In genomic region chr2:154423548-154423947, GRCm38 (mm10) we compare ENCODE assay signal across 24 mouse cellular contexts. TPM values are rescaled to one million over a fixed set of nuclear protein-coding genes. Genes with fewer than 3 reads are reported as not detected.
DNase-seq lines count a peak whose midpoint lies in the region; ATAC-seq and TF ChIP-seq lines count a peak whose summit lies in the region.
"Had no signal": no experiment of that assay in that cellular context is flagged by ENCODE, and none has a peak within 500 bp of the region (broad histone marks: within the 10 kb centered on the region; RNA-seq: fewer than 3 reads in every experiment).

No protein-coding gene starts in this region.

- peak overlapping the region; percentile 82 for H3K4me3 ChIP-seq in E14TG2a.4 (replicated peaks; ENCODE audit: low read length)
- H3K4me3 ChIP-seq in forebrain, embryonic 11.5 days (ENCODE audit: low read depth, low read length) = no peak overlapping the region
- H3K4me3 ChIP-seq: embryonic facial prominence, embryonic 10.5 days; embryonic facial prominence, embryonic 12.5 days; forebrain, embryonic 12.5 days had no signal

- peaks cover 70% of the 10 kb centered on the region for H3K4me1 ChIP-seq in E14TG2a.4 (replicated peaks; ENCODE audit: low read depth, low read length)
- H3K4me1 ChIP-seq in forebrain, embryonic 11.5 days (replicated peaks; ENCODE audit: control insufficient read depth, insufficient read depth, low read length) = peaks cover 12% of the 10 kb centered on the region; the same call in 1 of the 2 replicates

- H3K4me2 ChIP-seq in forebrain, embryonic 11.5 days (ENCODE audit: low read depth, low read length, severe bottlenecking) = no peak overlapping the region
- H3K4me2 ChIP-seq: embryonic facial prominence, embryonic 12.5 days; forebrain, embryonic 12.5 days had no signal

- H3K9ac ChIP-seq in forebrain, embryonic 11.5 days (ENCODE audit: low read length) = no peak overlapping the region
- H3K9ac ChIP-seq: embryonic facial prominence, embryonic 12.5 days; forebrain, embryonic 12.5 days; forebrain, postnatal 0 days had no signal

- no peak overlapping the region for H3K27ac ChIP-seq in forebrain, embryonic 11.5 days (ENCODE audit: low read depth, low read length)
- H3K27ac ChIP-seq: embryonic facial prominence, embryonic 10.5 days; embryonic facial prominence, embryonic 12.5 days; forebrain, embryonic 12.5 days had no signal

- no peak for TF ChIP-seq CTCF in E14TG2a.4 (conservative IDR thresholded peaks at IDR 0.05; ENCODE audit: low read length)

- no peaks in the 10 kb centered on the region for H3K27me3 ChIP-seq in E14TG2a.4 (ENCODE audit: insufficient read depth, low read length)
- no peaks in the 10 kb centered on the region; the same call in 1 of the 2 replicates for H3K27me3 ChIP-seq in forebrain, embryonic 11.5 days (ENCODE audit: control insufficient read depth, insufficient read depth, low read length)
- H3K27me3 ChIP-seq: Patski had no signal

- H3K36me3 ChIP-seq in E14TG2a.4 (ENCODE audit: insufficient read depth, low read length) = peaks cover 6% of the 10 kb centered on the region
- H3K36me3 ChIP-seq in forebrain, embryonic 11.5 days (ENCODE audit: control insufficient read depth, insufficient read depth, low read length) = no peaks in the 10 kb centered on the region
- H3K36me3 ChIP-seq: embryonic facial prominence, embryonic 10.5 days; embryonic facial prominence, embryonic 12.5 days; forebrain, embryonic 12.5 days; G1E had no signal

- no peak for ATAC-seq in forebrain, embryonic 11.5 days (replicated peaks; ENCODE audit: low FRiP score)
- ATAC-seq: activated CD4-positive, CD25-positive, alpha-beta regulatory T cell, adult 4 months; CD4-positive, CD25-positive, alpha-beta regulatory T cell, adult 4 months; forebrain, embryonic 14.5 days; forebrain, postnatal 0 days; Patski had no signal

- DNase-seq in ES-CJ7 (ENCODE audit: low read depth, low spot score) = peak; percentile 91
- peak; percentile 80 for DNase-seq in R1 (ENCODE audit: low read depth, low spot score)
- DNase-seq in heart, adult 9 months (ENCODE audit: low spot score in 2 of 2) = no peak
- no peak for DNase-seq in adrenal gland, adult 8-10 months
- no peak for DNase-seq in forebrain, embryonic 11.5 days (ENCODE audit: low spot score)
- DNase-seq: adrenal gland, postnatal 14 days; adrenal gland, postnatal 36 days; B cell, adult 2 months; cerebellum, adult 11-12 months; cerebellum, adult 2 months; cerebellum, adult 9-10 months; cerebellum, postnatal 10 days; cerebellum, postnatal 25 days; forebrain, postnatal 0 days had no signal

- no peaks in the 10 kb centered on the region for H3K9me3 ChIP-seq in E14TG2a.4 (ENCODE audit: low read length)
- no peaks in the 10 kb centered on the region for H3K9me3 ChIP-seq in forebrain, embryonic 11.5 days (ENCODE audit: control insufficient read depth, low read length)
- H3K9me3 ChIP-seq: embryonic facial prominence, embryonic 10.5 days; embryonic facial prominence, embryonic 12.5 days; forebrain, embryonic 12.5 days had no signal

- WGBS in forebrain, embryonic 11.5 days = 90% methylated on average over 2 of the region's 2 CpGs

RNA-seq across cellular contexts. Expression of gene Cbfa2t2, which starts 12.7 kb away (rescaled TPM):
- total RNA-seq in adrenal gland, adult 8-10 months (2022) = 10 to 100 TPM; 34.0 to 55.4 (median 43.4) TPM
- 69.4 and 71.6 TPM in 2 replicates for polyA plus RNA-seq in forebrain, embryonic 11.5 days (2014; fragmentation: Nextera tagmentation; extraction: Ambion mirVana)

RNA-seq across cellular contexts. Expression of gene Snta1, which starts 15.6 kb away (rescaled TPM):
- 10 to 100 TPM; 21.3 to 37.6 (median 31.5) TPM for total RNA-seq in adrenal gland, adult 8-10 months (2022)
- polyA plus RNA-seq in forebrain, embryonic 11.5 days (2014; fragmentation: Nextera tagmentation; extraction: Ambion mirVana) = 3.1 and 3.4 TPM in 2 replicates
- total RNA-seq: CH12.LX, G1E had no signal
- polyA plus RNA-seq: activated CD4-positive, CD25-positive, alpha-beta regulatory T cell, adult 4 months; CD4-positive, CD25-positive, alpha-beta regulatory T cell, adult 4 months; G1E had no signal

RNA-seq across cellular contexts. Expression of gene Cdk5rap1, which starts 50.7 kb away (rescaled TPM):
- total RNA-seq in adrenal gland, adult 8-10 months (2022) = 10 to 100 TPM; 13.7 to 25.4 (median 18.6) TPM
- 15.0 and 17.0 TPM in 2 replicates for polyA plus RNA-seq in forebrain, embryonic 11.5 days (2014; fragmentation: Nextera tagmentation; extraction: Ambion mirVana)

Comparison
In these comparisons a context has a peak if more than half of its experiments do, and no peak if none do; other contexts are left out.
1. DNase-seq: peak in ES-CJ7 (single experiment) and R1 (single experiment); none in heart, adult 9 months (0 of 2), adrenal gland, adult 8-10 months (single experiment) and forebrain, embryonic 11.5 days (single experiment).